Mouse (Mus musculus): ENCODE measurements around the gene Gm17720. TPM values are rescaled to one million over a fixed set of nuclear protein-coding genes. Genes with fewer than 3 reads are reported as not detected.

Gene Gm17720
- polyA plus RNA-seq (2012; rRNA removed) = not detected in 2 replicates

DNA sequence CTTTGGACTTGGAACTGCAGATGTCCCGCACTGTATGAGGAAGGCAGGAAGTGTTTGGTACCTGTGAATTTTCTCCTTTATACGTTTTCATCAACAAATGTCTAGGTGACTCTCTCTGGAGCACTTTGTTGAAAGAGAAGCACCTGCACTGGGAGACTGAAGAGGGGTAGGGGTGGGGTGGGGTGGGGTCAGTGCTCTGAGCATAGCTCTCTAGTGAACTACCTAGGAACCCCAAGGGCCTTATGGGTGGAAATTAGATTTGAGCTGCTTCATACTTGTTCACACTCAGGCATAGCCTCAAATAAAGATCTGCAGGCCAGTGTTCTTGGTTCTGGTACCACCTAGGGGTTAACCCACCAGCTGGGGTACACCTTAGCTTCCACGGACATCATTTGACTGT lies at the start of gene Gm17720:
Gm17720 (minus strand) TSS at position 101 of the 400 bp plus-strand sequence.
- no peak for DNase-seq (ENCODE audit: low read depth)

DNA sequence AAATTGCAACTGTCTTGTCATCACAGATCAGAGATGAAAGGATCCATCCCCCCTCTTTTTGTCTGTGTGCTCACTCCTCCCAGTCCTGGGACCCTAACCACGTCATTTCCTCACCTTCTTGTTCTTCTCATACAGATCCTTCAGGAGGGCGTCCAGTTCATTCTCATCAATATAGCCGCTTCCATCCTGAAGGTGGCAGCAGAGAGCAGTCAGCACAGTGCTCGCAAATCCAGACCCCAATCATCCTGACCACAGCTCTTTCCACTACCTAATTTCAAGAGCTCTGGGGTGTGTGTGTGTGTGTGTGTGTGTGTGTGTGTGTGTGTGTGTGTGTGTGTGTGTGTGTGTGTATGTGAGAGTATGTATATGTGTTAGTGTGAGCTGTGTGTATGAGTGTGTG lies 43.0 kb upstream of the Gm17720 start:
- DNase-seq (ENCODE audit: low read depth) = no peak

DNA sequence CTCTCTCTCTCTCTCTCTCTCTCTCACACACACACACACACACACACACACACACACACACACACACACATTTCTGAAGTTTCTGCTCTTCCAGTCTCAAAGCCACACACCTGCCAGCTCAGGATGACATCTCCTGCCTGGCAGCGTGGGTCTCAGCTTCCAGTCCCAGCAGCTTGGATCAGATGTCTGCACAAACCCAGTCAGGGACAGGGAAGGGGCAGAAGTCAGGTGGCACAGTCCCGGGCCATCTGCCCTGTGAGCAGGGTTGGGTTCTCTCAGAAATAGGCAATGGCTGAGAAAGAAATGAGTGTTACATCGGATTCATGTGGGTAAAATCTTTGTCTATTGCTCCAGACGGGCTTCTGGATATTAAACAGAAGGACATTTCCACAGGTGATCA lies 38.2 kb upstream of the Gm17720 start:
- no peak for DNase-seq (ENCODE audit: low read depth)

DNA sequence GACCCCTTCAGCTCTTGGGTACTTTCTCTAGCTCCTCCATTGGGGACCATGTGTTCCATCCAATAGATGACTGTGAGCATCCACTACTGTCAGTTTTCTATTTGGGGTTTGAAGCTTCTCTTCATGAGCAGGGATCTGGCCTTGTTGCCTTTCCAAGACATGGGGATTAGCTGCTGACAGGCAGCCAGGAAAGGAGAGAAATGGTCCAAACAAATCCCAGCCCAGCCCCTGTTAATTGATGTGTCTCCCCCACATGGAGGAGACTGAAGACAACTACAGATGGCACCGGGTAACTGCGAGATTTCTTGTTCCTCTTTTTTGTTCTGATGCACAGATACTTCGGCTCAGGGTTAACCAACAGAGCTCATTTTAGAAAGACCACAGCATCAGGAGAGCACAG lies 37.6 kb upstream of the Gm17720 start:
- no peak for DNase-seq (ENCODE audit: low read depth)

DNA sequence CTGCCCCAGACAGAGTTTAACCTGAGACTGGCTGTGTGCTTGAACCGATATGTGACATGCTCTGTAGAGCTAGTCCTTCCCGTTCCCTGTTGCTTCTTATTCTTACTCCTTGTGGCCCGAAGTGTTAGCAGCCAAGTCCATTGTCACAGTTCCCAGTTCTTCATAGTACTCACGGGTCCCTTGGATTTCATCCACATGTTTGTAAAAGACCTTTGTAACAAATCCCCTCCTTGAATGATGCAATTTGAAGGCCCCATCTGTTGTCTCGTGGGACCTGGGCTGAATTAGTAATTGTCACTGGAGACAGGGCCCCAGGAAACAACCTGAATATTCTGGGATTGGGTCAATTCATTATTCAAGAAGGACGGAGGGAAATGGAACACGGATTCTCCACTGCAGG lies 33.0 kb upstream of the Gm17720 start:
- no peak for DNase-seq (ENCODE audit: low read depth)

DNA sequence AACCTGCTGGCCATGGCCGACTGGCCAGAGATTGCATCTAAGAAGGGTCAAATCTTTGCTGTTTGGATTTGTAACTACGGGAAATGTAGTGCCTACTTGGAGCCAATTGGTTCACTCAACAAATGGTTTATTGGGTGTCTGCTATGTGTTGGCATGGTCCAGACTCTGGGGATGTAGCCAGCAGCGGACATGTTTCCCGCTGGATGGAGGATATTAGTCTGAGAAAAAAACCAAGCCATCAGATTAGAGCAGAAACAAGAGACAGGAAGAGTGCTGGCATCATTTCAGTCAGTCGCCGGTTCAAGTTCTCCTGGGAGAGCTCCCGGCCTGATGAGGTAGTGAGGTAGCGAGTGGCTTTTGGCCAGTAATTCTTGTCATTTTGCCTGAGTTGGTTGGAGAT lies 31.7 kb upstream of the Gm17720 start:
- no peak for DNase-seq (ENCODE audit: low read depth)

DNA sequence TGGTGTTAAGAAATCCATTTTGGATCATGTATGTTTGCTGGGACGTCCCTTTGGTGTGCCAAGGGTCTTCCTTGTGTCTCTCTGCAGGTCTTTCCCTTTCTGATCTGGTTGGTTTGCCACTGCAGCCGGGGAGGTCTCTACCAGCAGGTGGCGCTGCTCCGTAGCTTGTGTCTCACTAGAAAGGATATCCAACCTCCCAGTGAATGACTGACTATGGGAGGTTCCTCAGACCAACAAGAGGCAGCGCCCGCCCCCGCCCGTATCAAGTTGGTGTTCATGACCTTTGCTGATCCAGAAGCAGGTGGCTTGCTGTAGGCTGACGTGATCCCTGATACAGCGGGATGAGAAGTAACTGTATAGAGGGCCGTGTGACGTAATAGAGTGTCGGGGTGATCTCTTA lies 28.0 kb upstream of the Gm17720 start:
- no peak for DNase-seq (ENCODE audit: low read depth)

DNA sequence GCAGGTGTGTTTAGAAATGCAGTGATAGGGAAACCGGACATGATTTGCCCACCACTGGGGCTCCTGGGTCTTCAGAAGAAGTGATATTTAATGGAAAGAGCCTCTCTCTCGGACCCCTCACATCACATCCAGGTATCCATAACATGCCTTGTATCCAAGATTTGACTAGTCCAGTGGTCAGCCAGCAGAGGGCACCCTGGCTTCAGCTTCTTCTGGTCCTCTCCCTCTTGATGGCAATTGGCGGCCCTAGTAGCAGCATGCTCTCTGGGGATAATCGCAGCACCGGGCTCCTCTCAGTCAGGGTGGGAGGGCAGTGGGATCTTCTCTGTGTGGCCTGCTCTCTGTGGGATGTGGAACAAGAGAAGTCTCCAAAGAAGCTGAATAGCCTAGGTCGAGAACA lies 17.2 kb upstream of the Gm17720 start:
- DNase-seq (ENCODE audit: low read depth) = no peak

DNA sequence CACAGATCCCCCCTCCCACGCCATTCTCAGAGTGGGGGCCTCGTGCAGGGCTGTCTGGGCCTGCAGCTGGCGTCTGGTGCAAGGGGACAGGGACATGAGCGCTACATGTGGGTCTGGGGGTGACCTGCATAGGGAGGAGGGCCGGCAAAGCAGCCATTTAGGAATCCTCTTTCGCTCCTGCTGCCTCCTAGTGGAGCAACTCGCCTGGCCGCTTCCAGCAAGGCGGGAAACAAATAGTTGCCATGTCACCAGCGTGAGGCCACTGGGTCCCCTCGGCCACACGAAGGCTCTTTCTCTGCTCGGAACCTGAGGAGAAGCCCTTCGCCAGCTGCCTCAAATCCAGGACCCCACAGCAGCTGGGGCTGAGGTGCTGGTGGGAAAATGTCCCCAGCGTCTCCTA lies 877 bp downstream of the Gm17720 start:
- no peak for DNase-seq (ENCODE audit: low read depth)

DNA sequence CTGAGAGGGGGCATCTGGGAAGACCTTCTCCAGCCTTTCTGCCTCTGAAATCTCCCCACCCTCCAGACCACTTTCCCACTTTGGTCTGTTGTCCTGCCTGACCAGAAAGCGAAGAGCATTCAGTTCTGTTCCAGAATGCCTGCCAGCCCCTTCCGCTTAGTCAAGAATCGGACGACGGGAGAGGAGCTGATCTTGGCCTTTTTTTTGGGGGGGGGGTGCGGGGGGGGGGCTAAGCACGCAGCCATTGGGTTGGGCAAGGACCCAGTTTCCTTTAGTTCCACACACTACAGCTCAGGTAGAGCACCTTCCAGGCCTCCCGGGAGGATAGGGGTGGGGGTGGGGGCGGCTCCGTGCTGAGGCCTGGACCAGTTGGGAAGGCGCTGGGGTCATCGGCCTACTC lies 1.6 kb downstream of the Gm17720 start, which contains the start of gene Gm21964:
Gm21964 (plus strand) TSS at position 301 of the 400 bp plus-strand sequence.
- DNase-seq (ENCODE audit: low read depth) = no peak

DNA sequence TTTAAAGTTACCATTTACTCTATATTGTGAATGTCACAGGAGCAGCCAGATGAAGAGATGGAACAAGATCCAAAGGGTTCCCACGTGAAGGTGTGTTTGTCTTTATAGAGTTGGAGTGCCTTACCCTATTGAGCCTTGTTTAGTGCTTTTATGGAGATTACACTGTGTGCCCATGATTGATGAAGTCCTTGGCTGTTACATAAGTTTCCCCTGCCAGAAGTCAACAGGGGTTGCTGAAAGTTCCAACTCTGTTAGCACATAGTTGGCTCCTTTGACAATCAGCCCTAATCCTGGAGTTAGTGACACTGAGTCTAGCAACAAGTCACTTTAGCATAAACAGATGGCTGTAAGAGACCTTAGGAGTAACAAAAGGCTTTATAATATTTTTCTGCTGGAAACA lies 10.7 kb downstream of the Gm17720 start:
- peak; percentile 56 for DNase-seq (ENCODE audit: low read depth)

DNA sequence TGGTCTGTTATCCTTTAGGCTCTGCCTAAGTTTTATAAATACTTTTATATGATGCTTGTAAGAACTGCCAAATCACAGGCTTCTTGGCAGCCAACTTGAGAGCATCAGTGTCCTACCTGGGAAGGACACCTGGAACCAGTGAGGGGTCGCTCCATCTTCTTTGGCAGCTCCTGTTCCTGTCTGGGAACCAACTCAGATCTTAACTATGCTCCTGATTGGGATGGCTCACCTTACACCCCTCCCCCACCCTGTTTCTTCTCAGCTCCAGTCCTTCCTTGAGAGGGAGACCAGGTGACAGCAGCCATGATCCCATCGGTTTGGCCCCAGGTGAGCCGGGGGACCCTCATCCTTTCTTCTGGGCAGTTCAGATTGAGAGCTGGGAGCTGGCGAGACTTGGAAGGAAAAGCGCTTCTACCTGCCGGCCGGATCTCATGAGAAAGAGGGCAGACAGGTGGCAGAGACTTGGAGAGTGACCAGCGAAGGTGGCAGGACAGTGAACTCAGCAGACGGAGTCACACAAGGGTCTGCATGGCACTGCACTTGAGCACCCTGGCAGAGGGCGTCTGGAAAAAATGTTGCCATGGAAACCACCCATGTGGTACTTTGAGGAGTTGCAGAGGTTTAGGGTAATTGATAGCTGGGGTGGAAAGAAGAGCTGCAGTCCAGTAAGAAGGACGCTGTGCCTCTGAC lies 20.0 kb downstream of the Gm17720 start:
- no peak for DNase-seq (ENCODE audit: low read depth)

DNA sequence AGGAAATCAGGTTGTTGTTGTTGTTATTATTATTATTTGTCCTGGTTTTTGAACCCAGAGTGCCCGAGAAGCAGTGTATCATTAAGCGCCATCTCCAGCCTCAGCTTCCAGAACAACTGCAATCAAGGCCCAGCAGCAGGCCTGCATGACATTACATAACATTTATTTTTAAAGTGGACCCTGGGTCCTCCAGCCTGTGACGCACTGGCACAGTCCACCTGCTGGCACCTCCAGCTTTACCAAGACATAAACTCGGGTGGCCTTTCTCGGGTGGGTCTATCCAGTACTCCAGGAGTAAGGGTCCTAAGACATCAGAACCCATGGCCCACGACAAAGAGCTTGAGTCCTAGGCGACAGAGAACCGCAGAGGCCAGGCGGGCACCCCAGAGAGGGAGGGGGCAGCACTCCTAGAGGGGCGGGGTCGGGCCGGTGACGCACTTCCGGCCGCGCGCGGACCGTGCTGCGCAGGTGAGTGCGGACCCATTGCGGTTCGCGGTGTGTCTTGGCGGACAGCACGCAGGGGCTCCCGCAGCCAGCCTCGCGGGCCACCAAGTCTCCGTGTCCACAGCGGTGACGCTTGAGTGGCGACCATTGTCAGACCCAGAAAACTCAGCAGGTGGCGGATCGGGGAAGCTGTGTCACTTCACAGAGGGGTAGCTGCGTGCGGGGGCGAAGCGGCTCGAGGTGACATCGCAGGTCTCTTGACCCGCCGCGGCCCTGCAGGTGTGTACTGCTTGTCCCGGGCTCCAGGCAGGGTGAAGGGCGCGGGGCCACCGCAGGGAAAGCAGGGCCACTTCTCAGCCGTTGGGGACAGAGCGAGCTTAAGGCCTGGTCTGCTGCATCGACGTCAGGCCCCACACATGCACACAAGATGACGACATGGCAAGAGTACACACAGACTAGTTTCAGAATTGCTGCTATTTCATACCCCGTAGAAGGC lies 23.0 kb downstream of the Gm17720 start, which contains the start of gene Zfp612:
Zfp612 (plus strand) TSS at position 465 of the 940 bp plus-strand sequence.
- DNase-seq (ENCODE audit: low read depth) = no peak

DNA sequence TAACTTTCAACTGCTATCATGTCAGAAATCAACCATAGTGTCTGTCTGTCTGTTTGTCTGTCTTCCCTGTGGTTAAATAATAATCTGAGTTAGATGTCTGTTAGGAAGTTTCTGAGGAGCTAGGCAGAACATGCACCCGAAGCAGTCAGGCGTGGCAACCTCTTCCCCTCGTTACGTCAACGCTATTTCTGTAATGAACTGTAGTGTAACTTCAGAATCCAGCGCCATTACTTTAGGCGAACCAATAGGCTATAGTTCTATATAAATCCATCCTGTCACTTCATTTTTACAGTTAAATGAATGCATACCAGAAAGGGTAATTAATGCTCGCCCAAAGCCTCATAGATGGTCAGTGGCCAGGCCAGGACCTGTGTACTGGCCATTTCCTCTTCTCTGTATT lies 28.1 kb downstream of the Gm17720 start:
- DNase-seq (ENCODE audit: low read depth) = no peak

DNA sequence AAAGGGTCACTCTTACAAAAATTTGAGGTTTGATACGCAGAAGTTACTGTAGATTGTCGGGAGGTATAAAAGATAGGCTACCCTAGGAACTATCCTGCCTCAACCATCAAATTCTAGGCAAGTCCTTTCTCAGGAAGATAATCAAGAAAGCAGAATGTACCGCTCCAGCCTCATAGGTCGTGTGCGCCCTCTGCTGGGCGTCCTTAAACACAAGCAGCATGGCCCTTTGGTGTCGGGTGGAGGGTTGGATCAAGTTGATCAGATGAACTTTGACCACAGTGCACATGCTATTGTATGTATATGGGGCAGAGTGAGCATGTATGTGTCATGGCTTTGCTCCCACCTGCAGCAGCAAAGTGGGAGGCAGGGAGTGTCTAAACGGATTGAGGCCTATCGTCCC lies 31.0 kb downstream of the Gm17720 start:
- DNase-seq (ENCODE audit: low read depth) = no peak

DNA sequence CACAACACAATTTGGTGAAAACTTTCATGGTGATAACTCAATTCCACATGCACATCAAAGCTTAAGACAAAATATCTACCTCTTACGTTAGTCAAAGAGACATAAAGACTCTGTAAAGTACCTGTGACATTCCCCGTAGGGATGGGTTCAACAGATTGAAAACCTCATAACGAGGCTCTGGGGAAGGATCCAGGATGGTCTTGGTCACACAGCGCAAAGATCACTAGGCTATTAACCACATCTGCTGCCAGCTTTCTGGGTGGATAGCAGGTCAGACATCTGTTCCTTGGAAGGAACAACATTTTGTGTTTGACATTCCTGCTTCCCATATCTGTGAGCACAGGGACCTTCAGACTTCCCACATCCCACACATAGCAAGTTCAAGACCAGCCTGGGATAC lies 32.8 kb downstream of the Gm17720 start:
- DNase-seq (ENCODE audit: low read depth) = no peak

DNA sequence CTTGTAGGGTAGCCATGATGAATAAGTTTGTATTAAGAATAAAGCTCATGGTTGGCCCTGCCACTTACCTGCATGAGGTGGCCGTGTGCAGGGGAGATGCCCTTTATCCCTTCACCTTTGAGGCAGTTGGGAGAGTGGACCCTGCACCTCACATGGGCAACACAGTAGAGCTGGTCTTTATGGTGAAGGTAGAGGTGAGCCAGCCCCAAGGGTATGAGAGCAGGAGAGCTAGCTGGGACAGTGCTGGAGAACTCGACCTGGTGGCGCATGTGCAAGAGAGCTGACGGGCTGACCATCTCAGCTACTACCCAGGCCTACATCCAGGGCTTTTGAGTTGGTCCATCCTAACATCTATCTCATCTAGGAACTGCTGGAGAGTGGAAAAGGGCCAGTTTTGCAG lies 36.9 kb downstream of the Gm17720 start:
- no peak for DNase-seq (ENCODE audit: low read depth)

DNA sequence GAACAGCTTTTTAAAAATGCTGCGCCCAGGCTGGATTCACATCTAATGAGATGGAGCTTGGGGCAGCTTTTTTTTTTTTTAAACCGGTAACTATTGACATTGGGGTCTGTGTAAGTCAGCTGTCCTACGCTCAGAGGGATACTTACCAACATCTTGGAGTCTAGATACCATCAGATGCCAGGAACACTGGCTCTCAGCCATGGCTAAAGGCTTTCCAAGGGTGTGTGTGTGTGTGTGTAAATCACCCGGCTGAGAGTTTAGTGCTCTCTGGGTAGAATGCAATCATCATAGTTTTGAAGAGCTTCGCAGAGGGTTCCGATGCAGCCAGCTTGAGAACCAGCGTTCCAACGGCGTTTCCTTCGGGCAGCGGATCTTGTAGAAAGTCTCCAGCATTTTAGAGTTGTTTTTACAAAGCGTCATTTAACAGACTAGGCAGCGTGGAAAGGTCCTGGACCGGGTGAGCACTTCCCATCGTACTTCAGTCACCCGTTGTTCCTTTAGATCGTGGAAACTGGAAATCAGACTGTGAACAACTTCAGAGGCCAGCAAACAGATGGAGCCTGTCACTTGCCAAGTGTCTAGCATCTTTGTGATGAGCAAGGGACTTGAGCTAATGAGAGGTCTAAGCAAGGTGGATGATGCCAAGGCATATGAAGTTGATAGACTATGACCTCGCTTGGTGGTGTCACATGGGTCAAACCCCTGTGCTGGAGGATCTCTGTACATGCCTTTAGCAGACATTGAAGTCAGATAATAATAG lies 37.8 kb downstream of the Gm17720 start:
- no peak for DNase-seq (ENCODE audit: low read depth)

DNA sequence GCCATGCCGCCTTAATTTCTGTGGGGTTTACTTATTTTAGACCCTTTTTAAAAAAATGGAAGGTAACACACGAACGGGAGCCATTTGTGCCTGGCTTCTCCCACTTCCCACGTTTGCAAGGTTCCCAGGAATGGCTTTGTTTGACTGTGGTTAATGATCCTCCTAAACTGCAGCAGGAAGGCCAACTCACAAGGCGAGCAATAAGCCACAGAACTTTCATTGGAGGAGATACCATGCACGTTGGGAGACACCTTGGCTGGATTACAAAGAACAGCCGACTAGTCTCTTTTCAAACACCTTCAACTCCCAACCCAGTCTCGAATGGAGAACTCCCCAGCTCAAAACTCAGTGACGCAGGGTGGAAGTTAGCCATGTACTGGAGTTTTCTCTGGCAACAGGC lies 38.4 kb downstream of the Gm17720 start:
- DNase-seq (ENCODE audit: low read depth) = no peak

DNA sequence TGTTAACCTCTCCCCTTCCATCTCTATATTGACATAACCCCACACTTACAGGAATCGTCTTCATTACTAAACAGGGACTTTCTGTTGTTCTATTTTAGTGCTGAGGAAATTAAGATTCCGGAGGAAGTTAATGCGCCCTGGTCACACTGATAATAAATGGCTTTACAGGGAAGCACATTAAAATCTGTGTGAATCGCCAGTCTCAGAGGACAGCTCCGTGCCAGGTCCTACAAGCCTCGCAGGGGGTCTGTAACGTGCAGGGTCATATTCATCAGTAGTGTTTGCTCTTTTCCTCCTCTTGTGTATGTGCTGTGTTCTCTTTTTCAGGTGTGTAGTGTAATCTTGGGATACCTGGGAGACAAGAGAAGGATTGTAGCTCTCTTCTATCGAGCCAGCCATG lies 44.3 kb downstream of the Gm17720 start:
- no peak for DNase-seq (ENCODE audit: low read depth)

DNA sequence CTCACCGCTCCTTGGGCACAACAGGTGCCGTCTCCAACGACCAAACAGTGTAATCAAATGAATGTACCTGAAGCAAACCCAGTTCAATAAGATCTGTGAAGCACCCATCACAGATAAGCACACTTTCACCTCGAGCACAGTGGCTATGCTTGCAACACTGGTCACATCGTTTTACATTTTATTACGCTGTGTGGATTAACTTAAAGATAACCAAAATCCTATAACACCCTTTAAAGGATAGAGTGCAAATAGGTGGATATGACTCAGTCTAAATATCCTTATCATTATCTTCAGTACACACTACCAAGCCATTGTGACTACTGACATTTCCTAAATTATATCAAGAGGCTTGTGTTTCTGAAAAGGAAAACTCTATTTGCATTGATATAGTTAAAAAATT lies 51.3 kb downstream of the Gm17720 start:
- no peak for DNase-seq (ENCODE audit: low read depth)

DNA sequence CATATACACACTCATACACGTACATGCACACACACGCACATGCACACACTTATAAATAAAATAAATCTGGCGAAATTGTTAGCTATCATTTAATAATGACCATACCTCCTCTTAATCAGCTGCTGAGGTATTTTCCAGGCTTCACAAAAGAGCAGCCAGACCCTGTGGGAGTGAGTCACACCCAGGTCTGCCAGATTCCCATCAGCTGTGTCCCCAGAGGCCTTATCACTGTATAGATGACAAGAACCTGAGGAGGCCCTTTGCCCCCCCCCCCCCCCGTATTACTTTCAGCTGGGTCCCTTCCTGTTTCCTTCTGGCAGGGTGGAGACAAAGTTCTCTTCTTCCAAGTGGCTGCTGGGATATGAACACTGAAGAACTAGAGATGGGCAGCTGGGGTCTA lies 62.0 kb downstream of the Gm17720 start:
- no peak for DNase-seq (ENCODE audit: low read depth)

All from gonadal fat pad, adult 2 months (tissue).